Comparison of ENCODE assay signal across 9 mouse cellular contexts in genomic region chr9:46327706-46328571, GRCm38 (mm10). TPM values are rescaled to one million over a fixed set of nuclear protein-coding genes. Genes with fewer than 3 reads are reported as not detected.
A peak's percentile ranks its signal among the peaks of the same experiment; 100 is the strongest.
DNase-seq lines count a peak whose midpoint lies in the region; ATAC-seq and TF ChIP-seq lines count a peak whose summit lies in the region.
"Had no signal": no experiment of that assay in that cellular context is flagged by ENCODE, and none has a peak within 500 bp of the region (broad histone marks: within the 10 kb centered on the region; RNA-seq: fewer than 3 reads in every experiment).

No protein-coding gene starts in this region.

- TF ChIP-seq RAD21 in MEL (IDR thresholded peaks at IDR 0.05; ENCODE audit: low read depth, low read length) = no peak; the same call in 1 of the 2 replicates

- H3K79me2 ChIP-seq in MEL (ENCODE audit: control insufficient read depth, insufficient read depth, low read length, poor library complexity) = no peaks in the 10 kb centered on the region

- no peaks in the 10 kb centered on the region for H3K27me3 ChIP-seq in heart, embryonic 11.5 days (ENCODE audit: control insufficient read depth, insufficient read depth, low read length)
- H3K27me3 ChIP-seq in MEL (ENCODE audit: control insufficient read depth in 1 of 2, insufficient read depth in 2 of 2, low read length in 2 of 2) = peaks cover 14 to 19% of the 10 kb centered on the region in 2 experiments
- peaks cover 15% of the 10 kb centered on the region for H3K27me3 ChIP-seq in forebrain, embryonic 12.5 days
- H3K27me3 ChIP-seq in stomach, postnatal 0 days (ENCODE audit: control insufficient read depth, insufficient read depth, low read length) = no peaks in the 10 kb centered on the region

- H3K27ac ChIP-seq in heart, embryonic 11.5 days (ENCODE audit: low read depth, low read length) = no peak overlapping the region
- no peak overlapping the region for H3K27ac ChIP-seq in MEL (ENCODE audit: control insufficient read depth, low read depth, low read length)
- peak overlapping the region; percentile 92 for H3K27ac ChIP-seq in forebrain, embryonic 12.5 days
- H3K27ac ChIP-seq in stomach, postnatal 0 days (replicated peaks) = no peak overlapping the region

- peaks cover 5% of the 10 kb centered on the region for H3K4me1 ChIP-seq in heart, embryonic 11.5 days (ENCODE audit: control insufficient read depth, insufficient read depth, low read length)
- H3K4me1 ChIP-seq in MEL (ENCODE audit: control insufficient read depth in 1 of 2, insufficient read depth in 2 of 2, low read length in 2 of 2) = no peaks in the 10 kb centered on the region
- H3K4me1 ChIP-seq in forebrain, embryonic 12.5 days = peaks cover 26% of the 10 kb centered on the region
- H3K4me1 ChIP-seq in stomach, postnatal 0 days (replicated peaks; ENCODE audit: control insufficient read depth, insufficient read depth) = no peaks in the 10 kb centered on the region

- peak overlapping the region; percentile 73 for H3K4me2 ChIP-seq in heart, embryonic 11.5 days
- H3K4me2 ChIP-seq in forebrain, embryonic 12.5 days = peak overlapping the region; percentile 53
- H3K4me2 ChIP-seq in stomach, postnatal 0 days (replicated peaks; ENCODE audit: low read depth) = no peak overlapping the region; the same call in 1 of the 2 replicates

- no peak for DNase-seq in heart, postnatal 4 days
- peak; percentile 57 for DNase-seq in MEL (ENCODE audit: low read depth, low spot score)
- DNase-seq in liver = peak; percentile 43
- DNase-seq in stomach, postnatal 0 days (ENCODE audit: low spot score) = peak; percentile 30
- DNase-seq in adipocyte (ENCODE audit: low spot score) = no peak

- no peak for TF ChIP-seq POLR2A in MEL (IDR thresholded peaks at IDR 0.05; ENCODE audit: control insufficient read depth in 1 of 2, insufficient read depth in 1 of 2, low read depth in 1 of 2, low read length in 2 of 2, poor library complexity in 1 of 2)

- no peaks in the 10 kb centered on the region for H3K9me3 ChIP-seq in heart, embryonic 11.5 days (replicated peaks; ENCODE audit: control insufficient read depth, low read length)
- no peaks in the 10 kb centered on the region for H3K9me3 ChIP-seq in MEL (replicated peaks; ENCODE audit: insufficient read depth, low read length)
- H3K9me3 ChIP-seq in forebrain, embryonic 12.5 days = no peaks in the 10 kb centered on the region
- H3K9me3 ChIP-seq in stomach, postnatal 0 days (ENCODE audit: control insufficient read depth, low read length) = no peaks in the 10 kb centered on the region

- H3K36me3 ChIP-seq in heart, embryonic 11.5 days (ENCODE audit: control insufficient read depth, insufficient read depth, low read length) = no peaks in the 10 kb centered on the region
- no peaks in the 10 kb centered on the region for H3K36me3 ChIP-seq in MEL (ENCODE audit: control insufficient read depth in 1 of 2, insufficient read depth in 2 of 2, low read length in 2 of 2)
- H3K36me3 ChIP-seq in forebrain, embryonic 12.5 days (replicated peaks) = no peaks in the 10 kb centered on the region
- H3K36me3 ChIP-seq in stomach, postnatal 0 days (ENCODE audit: control insufficient read depth, insufficient read depth, low read length) = no peaks in the 10 kb centered on the region

- peak; percentile 44 to 70 (median 59); a peak in 5 of 6 replicates for TF ChIP-seq CTCF in MEL (IDR thresholded peaks at IDR 0.05 in 2 of 3, conservative IDR thresholded peaks at IDR 0.05 in 1 of 3; ENCODE audit: control insufficient read depth in 1 of 3, insufficient read depth in 1 of 3, low read depth in 2 of 3, low read length in 3 of 3, poor library complexity in 1 of 3, severe bottlenecking in 1 of 3)
- peak; percentile 48 for TF ChIP-seq CTCF in stomach, postnatal 0 days (IDR thresholded peaks at IDR 0.05; ENCODE audit: low read depth)

- H3K9ac ChIP-seq in heart, embryonic 11.5 days (ENCODE audit: low read depth, low read length) = peak overlapping the region; percentile 71; the same call in 1 of the 2 replicates
- H3K9ac ChIP-seq in MEL (ENCODE audit: control insufficient read depth, low read depth, low read length, poor library complexity, severe bottlenecking) = no peak overlapping the region
- peak overlapping the region; percentile 58 for H3K9ac ChIP-seq in forebrain, embryonic 12.5 days
- H3K9ac ChIP-seq in stomach, postnatal 0 days (ENCODE audit: low read length) = no peak overlapping the region

- no peak for ATAC-seq in heart, embryonic 11.5 days (replicated peaks; ENCODE audit: insufficient number of reproducible peaks, low FRiP score, low TSS enrichment)
- ATAC-seq in forebrain, embryonic 12.5 days (ENCODE audit: low FRiP score) = 0 out of 2 replicates have a peak, but pooled peaks have one; percentile 18
- ATAC-seq in stomach, postnatal 0 days (ENCODE audit: low FRiP score, low TSS enrichment) = no peak
- no peak for ATAC-seq in monocyte, adult 5-6 weeks (replicated peaks; ENCODE audit: insufficient number of reproducible peaks, low FRiP score, low TSS enrichment, poor library complexity, severe bottlenecking)

- WGBS in heart, embryonic 11.5 days (ENCODE audit: insufficient replicate concordance) = 59% methylated on average over 25 of the region's 25 CpGs
- WGBS in forebrain, embryonic 12.5 days = 46% methylated on average over 25 of the region's 25 CpGs
- WGBS in stomach, postnatal 0 days = 74% methylated on average over 25 of the region's 25 CpGs

- TF ChIP-seq EP300 in MEL (IDR thresholded peaks at IDR 0.05; ENCODE audit: low read depth in 1 of 2, low read length in 2 of 2) = no peak
- TF ChIP-seq EP300 in stomach, postnatal 0 days (optimal IDR thresholded peaks at IDR 0.05) = no peak

- peak overlapping the region; percentile 41 for H3K4me3 ChIP-seq in heart, embryonic 11.5 days (ENCODE audit: low read depth, low read length)
- H3K4me3 ChIP-seq in MEL (ENCODE audit: control insufficient read depth in 1 of 2, insufficient read depth in 1 of 2, low read depth in 2 of 2, low read length in 2 of 2) = no peak overlapping the region
- no peak overlapping the region for H3K4me3 ChIP-seq in forebrain, embryonic 12.5 days (replicated peaks)
- H3K4me3 ChIP-seq in stomach, postnatal 0 days (ENCODE audit: low read depth, low read length) = no peak overlapping the region

TF ChIP-seq in MEL, 35 proteins besides CTCF, POLR2A, EP300 and RAD21:
- TF ChIP-seq ZC3H11A (IDR thresholded peaks at IDR 0.05; ENCODE audit: low read depth, low read length) (no peak), BHLHE40 (IDR thresholded peaks at IDR 0.05; ENCODE audit: borderline replicate concordance, low read depth, low read length) (no peak), HCFC1 (IDR thresholded peaks at IDR 0.05; ENCODE audit: low read depth, low read length) (no peak), POLR2AphosphoS5 (IDR thresholded peaks at IDR 0.05; ENCODE audit: borderline replicate concordance, low read depth, low read length) (no peak), SMC3 (IDR thresholded peaks at IDR 0.05; ENCODE audit: low read depth, low read length) (peak; percentile 40), MAX (IDR thresholded peaks at IDR 0.05; ENCODE audit: low read length) (no peak), POLR2AphosphoS2 (IDR thresholded peaks at IDR 0.05; ENCODE audit: low read length) (no peak), ZMIZ1 (IDR thresholded peaks at IDR 0.05; ENCODE audit: low read depth, low read length) (no peak)
TF ChIP-seq in MEL: peak in this region for 1.

RNA-seq across cellular contexts. Expression of gene 4931429L15Rik, which starts 8.2 kb away (rescaled TPM):
- not detected in 2 replicates for polyA plus RNA-seq in heart, embryonic 11.5 days (2014; fragmentation: Nextera tagmentation; extraction: Ambion mirVana)
- total RNA-seq in heart, postnatal 4 days (2021) = not detected
- not detected in 2 replicates for total RNA-seq in MEL (2012; rRNA removed)
- not detected for polyA plus RNA-seq in MEL (2012; ENCODE audit: insufficient read depth in 1 of 2, insufficient read length in 2 of 2, low read depth in 1 of 2, low replicate concordance in 2 of 2, missing spikeins in 1 of 2)
- not detected in 2 replicates for polyA plus RNA-seq in forebrain, embryonic 12.5 days (2016; fragmentation: Nextera tagmentation; extraction: Ambion mirVana)
- not detected in 2 replicates for polyA plus RNA-seq in stomach, postnatal 0 days (2015; fragmentation: Nextera tagmentation; extraction: Ambion mirVana)
- not detected in 3 replicates for total RNA-seq in monocyte, adult 5-6 weeks (2017)
- total RNA-seq: layer of hippocampus, postnatal 14 days had no signal

RNA-seq across cellular contexts. Expression of gene Bud13, which starts 45.1 kb away (rescaled TPM):
- polyA plus RNA-seq in heart, embryonic 11.5 days (2014; fragmentation: Nextera tagmentation; extraction: Ambion mirVana) = 16.6 and 17.0 TPM in 2 replicates
- 10 to 100 TPM; 10.9 to 12.3 TPM for total RNA-seq in heart, postnatal 4 days (2021)
- 13.5 and 13.9 TPM in 2 replicates for total RNA-seq in MEL (2012; rRNA removed)
- polyA plus RNA-seq in MEL (2012; ENCODE audit: insufficient read depth in 1 of 2, insufficient read length in 2 of 2, low read depth in 1 of 2, low replicate concordance in 2 of 2, missing spikeins in 1 of 2) = 10 to 100 TPM in 1 of 2 experiments, not detected in 1; 26.3 TPM
- polyA plus RNA-seq in forebrain, embryonic 12.5 days (2016; fragmentation: Nextera tagmentation; extraction: Ambion mirVana) = 24.9 and 25.8 TPM in 2 replicates
- polyA plus RNA-seq in stomach, postnatal 0 days (2015; fragmentation: Nextera tagmentation; extraction: Ambion mirVana) = 7.6 and 8.8 TPM in 2 replicates
- 17.8 to 28.9 TPM (median 25.2 TPM) in 3 replicates for total RNA-seq in monocyte, adult 5-6 weeks (2017)

RNA-seq across cellular contexts. Expression of gene Zpr1, which starts 55.1 kb away (rescaled TPM):
- 41.2 and 46.4 TPM in 2 replicates for polyA plus RNA-seq in heart, embryonic 11.5 days (2014; fragmentation: Nextera tagmentation; extraction: Ambion mirVana)
- 10 to 100 TPM; 19.3 to 23.5 TPM for total RNA-seq in heart, postnatal 4 days (2021)
- total RNA-seq in MEL (2012; rRNA removed) = 87.0 and 99.7 TPM in 2 replicates
- 100 to 1,000 TPM in 1 of 2 experiments, not detected in 1; 171 TPM for polyA plus RNA-seq in MEL (2012; ENCODE audit: insufficient read depth in 1 of 2, insufficient read length in 2 of 2, low read depth in 1 of 2, low replicate concordance in 2 of 2, missing spikeins in 1 of 2)
- 61.4 and 66.2 TPM in 2 replicates for polyA plus RNA-seq in forebrain, embryonic 12.5 days (2016; fragmentation: Nextera tagmentation; extraction: Ambion mirVana)
- polyA plus RNA-seq in stomach, postnatal 0 days (2015; fragmentation: Nextera tagmentation; extraction: Ambion mirVana) = 30.8 and 32.6 TPM in 2 replicates
- 29.9 to 42.5 TPM (median 32.2 TPM) in 3 replicates for total RNA-seq in monocyte, adult 5-6 weeks (2017)

RNA-seq across cellular contexts. Expression of gene Apoa5, which starts 59.5 kb away (rescaled TPM):
- polyA plus RNA-seq in heart, embryonic 11.5 days (2014; fragmentation: Nextera tagmentation; extraction: Ambion mirVana) = not detected in 2 replicates
- total RNA-seq in heart, postnatal 4 days (2021) = not detected
- total RNA-seq in MEL (2012; rRNA removed) = not detected in 2 replicates
- polyA plus RNA-seq in MEL (2012; ENCODE audit: insufficient read depth in 1 of 2, insufficient read length in 2 of 2, low read depth in 1 of 2, low replicate concordance in 2 of 2, missing spikeins in 1 of 2) = under 1 TPM in 1 of 2 experiments, not detected in 1; 0.04 TPM
- polyA plus RNA-seq in forebrain, embryonic 12.5 days (2016; fragmentation: Nextera tagmentation; extraction: Ambion mirVana) = not detected in 2 replicates
- 0.47 and 1.0 TPM in 2 replicates for polyA plus RNA-seq in stomach, postnatal 0 days (2015; fragmentation: Nextera tagmentation; extraction: Ambion mirVana)
- total RNA-seq in monocyte, adult 5-6 weeks (2017) = not detected in 3 replicates
- total RNA-seq: layer of hippocampus, postnatal 14 days had no signal

Comparison
In these comparisons a context has a peak if more than half of its experiments do, and no peak if none do; other contexts are left out.
1. H3K9ac ChIP-seq: peak in heart, embryonic 11.5 days (single experiment) and forebrain, embryonic 12.5 days (single experiment); none in MEL (single experiment) and stomach, postnatal 0 days (single experiment).
2. DNase-seq: peak in MEL (single experiment), liver (single experiment) and stomach, postnatal 0 days (single experiment); none in heart, postnatal 4 days (single experiment) and adipocyte (single experiment).